Mouse (Mus musculus) cerebellum, adult 2 months (tissue): Measurements from ENCODE around the gene Nxpe4. TPM values are rescaled to one million over a fixed set of nuclear protein-coding genes. Genes with fewer than 3 reads are reported as not detected.

Experiments
- DNase-seq, 2 experiments: peaks; one replicate each; pipeline ENCODE4 v3.0.0; 2021
- H3K27ac ChIP-seq: fragments of 200-500 bp; 2 replicates; pipeline ENCODE4 v1.5.1; 2012; ENCODE audit warnings: low read length, control low read depth, inconsistent platforms; ENCODE audit not compliant: insufficient read depth
- H3K27me3 ChIP-seq: fragments of 200-500 bp; 2 replicates; pipeline ENCODE4 v1.6.1; 2012; ENCODE audit warnings: inconsistent platforms, mild to moderate bottlenecking, low read length, moderate library complexity; ENCODE audit not compliant: control insufficient read depth, insufficient read depth
- H3K4me1 ChIP-seq: fragments of 200-500 bp; 2 replicates; pipeline ENCODE4 v1.6.1; 2011; ENCODE audit warnings: low read length; ENCODE audit not compliant: control insufficient read depth, insufficient read depth
- H3K4me3 ChIP-seq: fragments of 200-500 bp; replicated peaks from 2 replicates; pipeline ENCODE3; 2011; ENCODE audit warnings: mild to moderate bottlenecking, low read depth, low read length, control low read depth; ENCODE audit not compliant: insufficient read depth
- CTCF ChIP-seq: fragments of 200-500 bp; IDR thresholded peaks from 2 replicates; pipeline ENCODE4 v1.5.1; 2011; ENCODE audit warnings: low read depth, mild to moderate bottlenecking, control low read depth, low read length, moderate library complexity, borderline replicate concordance; ENCODE audit not compliant: insufficient read depth
- POLR2A ChIP-seq: fragments of 200-500 bp; IDR thresholded peaks from 2 replicates; pipeline ENCODE4 v1.6.1; 2011; ENCODE audit warnings: low read length, control low read depth, borderline replicate concordance; ENCODE audit not compliant: insufficient read depth
- WGBS: fragments of 180-500 bp; shearing (Covaris S2); methylation state at CpG from one replicate; pipeline ENCODE4 v1.1.7; 2018; 5-methylcytosine and 5-hydroxymethylcytosine counted together
- polyA plus RNA-seq: library from polyadenylated mRNA; depleted of rRNA; stranded (reverse); fragments of >200 nt; gene quantifications from 2 replicates; pipeline ENCODE4 v1.2.3, GENCODE M21; 2012; rRNA removed

The Nxpe4 gene
- polyA plus RNA-seq, 1 experiment = 7.6 TPM

DNA sequence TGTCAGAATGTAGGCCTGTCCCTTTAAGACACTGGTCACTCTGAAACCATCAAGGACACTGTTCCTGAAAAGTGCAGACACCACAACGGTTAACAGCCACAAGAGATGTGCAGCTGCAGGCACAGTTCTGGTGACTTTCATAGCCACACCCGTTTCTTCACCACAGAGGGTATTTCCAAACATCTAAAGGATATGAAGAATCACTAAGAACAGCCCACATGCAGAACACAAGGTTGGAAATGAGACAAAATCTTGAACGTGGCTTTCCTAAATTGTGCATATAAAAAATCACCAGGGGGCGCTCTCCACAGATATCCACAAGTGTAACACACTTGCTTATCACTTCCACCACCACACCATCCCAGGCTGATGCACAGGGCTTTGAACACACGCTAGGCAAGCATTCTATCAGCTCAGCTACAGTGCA, 286.0 kb downstream of the Nxpe4 start:
- WGBS = 32% methylated on average over 5 of the region's 5 CpGs
- TF ChIP-seq POLR2A = no peak
- TF ChIP-seq CTCF = peak; percentile 25; the same call in 1 of the 2 replicates
- no peaks in the 10 kb centered on the region for H3K4me1 ChIP-seq
- DNase-seq = no peak
- no peak overlapping the region for H3K4me3 ChIP-seq
- H3K27ac ChIP-seq = no peak overlapping the region
- no peaks in the 10 kb centered on the region for H3K27me3 ChIP-seq

Other genes starting within 250 kb of the Nxpe4 start
- gene Nxpe2, start 191.4 kb downstream of the Nxpe4 start, polyA plus RNA-seq = 1.1 and 1.3 TPM in 2 replicates